Mouse (Mus musculus) MEL (cell line): ENCODE measurements at regions not wholly inside any gene's neighbourhood (a gene's known extent, or its start where the extent isn't known, plus 50 kb on each side); places are given as distances from the start of the nearest gene placed in this dataset.

Experiments
- DNase-seq: peaks from one replicate; pipeline ENCODE4 v3.0.0; 2011; ENCODE audit warnings: low read depth, low spot score
- H3K27ac ChIP-seq: 2 replicates; pipeline ENCODE4 v1.5.1; 2012; ENCODE audit warnings: low read depth, mild to moderate bottlenecking, control low read depth, low read length, moderate library complexity; ENCODE audit not compliant: control insufficient read depth
- H3K27me3 ChIP-seq, 2 experiments: fragments of 150-350 bp in 1 of 2; sonication (generic) in 1 of 2; 2 replicates each; pipeline ENCODE4 v1.6.1; 2012; ENCODE audit warnings: low read length in 2 of 2, mild to moderate bottlenecking in 2 of 2, improper control_type of control experiment in 1 of 2, moderate library complexity in 1 of 2; ENCODE audit not compliant: insufficient read depth in 2 of 2, control insufficient read depth in 1 of 2
- H3K36me3 ChIP-seq, 2 experiments: 2 replicates each; pipeline ENCODE4 v1.6.1; 2012 to 2014; ENCODE audit warnings: low read length in 2 of 2, improper control_type of control experiment in 1 of 2, inconsistent platforms in 1 of 2, mild to moderate bottlenecking in 1 of 2; ENCODE audit not compliant: insufficient read depth in 2 of 2, control insufficient read depth in 1 of 2
- H3K4me1 ChIP-seq, 2 experiments: fragments of 150-350 bp in 1 of 2; sonication (generic) in 1 of 2; 2 replicates each; pipeline ENCODE4 v1.6.1; 2012; ENCODE audit warnings: low read length in 2 of 2, improper control_type of control experiment in 1 of 2, mild to moderate bottlenecking in 1 of 2; ENCODE audit not compliant: insufficient read depth in 2 of 2, control insufficient read depth in 1 of 2
- H3K4me3 ChIP-seq, 2 experiments: fragments of 150-350 bp in 1 of 2; sonication (generic) in 1 of 2; 2 replicates each; pipeline ENCODE4 v1.5.1; 2012; ENCODE audit warnings: low read depth in 2 of 2, low read length in 2 of 2, mild to moderate bottlenecking in 2 of 2, moderate library complexity in 2 of 2, control low read depth in 1 of 2, improper control_type of control experiment in 1 of 2; ENCODE audit not compliant: control insufficient read depth in 1 of 2, insufficient read depth in 1 of 2
- H3K79me2 ChIP-seq: 2 replicates; pipeline ENCODE4 v1.6.1; 2012; ENCODE audit warnings: mild to moderate bottlenecking, low read length, moderate library complexity; ENCODE audit not compliant: control insufficient read depth, poor library complexity, insufficient read depth
- H3K9ac ChIP-seq: 2 replicates; pipeline ENCODE4 v1.6.1; 2012; ENCODE audit warnings: low read depth, mild to moderate bottlenecking, control low read depth, low read length, moderate library complexity; ENCODE audit not compliant: control insufficient read depth, poor library complexity, severe bottlenecking
- H3K9me3 ChIP-seq: fragments of 150-350 bp; sonication (generic); replicated peaks from 2 replicates; pipeline ENCODE4 v1.6.1; 2012; ENCODE audit warnings: mild to moderate bottlenecking, low read length, improper control_type of control experiment, moderate library complexity; ENCODE audit not compliant: insufficient read depth
- CHD2 ChIP-seq: IDR thresholded peaks from 2 replicates; pipeline ENCODE4 v1.6.1; 2011; ENCODE audit warnings: low read length, improper control_type of control experiment
- CTCF ChIP-seq, 3 experiments: IDR thresholded peaks in 2 of 3; conservative IDR thresholded peaks in 1 of 3; 2 replicates each; pipeline ENCODE4 v1.5.1; 2011 to 2012; ENCODE audit warnings: low read length in 3 of 3, low read depth in 2 of 3, mild to moderate bottlenecking in 2 of 3, improper control_type of control experiment in 1 of 3, inconsistent platforms in 1 of 3, mixed read lengths in 1 of 3, moderate library complexity in 1 of 3; ENCODE audit not compliant: control insufficient read depth in 1 of 3, insufficient read depth in 1 of 3, poor library complexity in 1 of 3, severe bottlenecking in 1 of 3
- E2F4 ChIP-seq: IDR thresholded peaks from 2 replicates; pipeline ENCODE4 v1.6.1; 2011; ENCODE audit warnings: low read depth, low read length, improper control_type of control experiment, borderline replicate concordance
- EP300 ChIP-seq, 2 experiments: IDR thresholded peaks; 2 replicates each; pipeline ENCODE4 v1.6.1; 2011; ENCODE audit warnings: improper control_type of control experiment in 2 of 2, low read length in 2 of 2, low read depth in 1 of 2, mild to moderate bottlenecking in 1 of 2
- HCFC1 ChIP-seq: IDR thresholded peaks from 2 replicates; pipeline ENCODE4 v1.6.1; 2012; ENCODE audit warnings: low read depth, mild to moderate bottlenecking, inconsistent platforms, low read length, improper control_type of control experiment, moderate library complexity
- MAFK ChIP-seq: IDR thresholded peaks from 2 replicates; pipeline ENCODE4 v1.6.1; 2011; ENCODE audit warnings: low read depth, mild to moderate bottlenecking, low read length, improper control_type of control experiment, borderline replicate concordance
- MEF2A ChIP-seq: IDR thresholded peaks from 2 replicates; pipeline ENCODE4 v1.6.1; 2014; ENCODE audit warnings: low read depth, mild to moderate bottlenecking, inconsistent platforms, low read length, improper control_type of control experiment; ENCODE audit not compliant: poor library complexity, insufficient replicate concordance, severe bottlenecking; ENCODE audit errors: extremely low read depth
- MXI1 ChIP-seq: IDR thresholded peaks from 2 replicates; pipeline ENCODE4 v1.6.1; 2011; ENCODE audit warnings: mild to moderate bottlenecking, low read depth, low read length, improper control_type of control experiment
- NRF1 ChIP-seq: IDR thresholded peaks from 2 replicates; pipeline ENCODE4 v1.6.1; 2014; ENCODE audit warnings: low read depth, mild to moderate bottlenecking, inconsistent platforms, low read length, improper control_type of control experiment, moderate library complexity; ENCODE audit not compliant: poor library complexity, insufficient read depth, severe bottlenecking
- POLR2A ChIP-seq, 2 experiments: IDR thresholded peaks; 2 replicates each; pipeline ENCODE4 v1.6.1; 2011 to 2012; ENCODE audit warnings: low read length in 2 of 2, mild to moderate bottlenecking in 2 of 2, control low read depth in 1 of 2, improper control_type of control experiment in 1 of 2, low read depth in 1 of 2, moderate library complexity in 1 of 2; ENCODE audit not compliant: control insufficient read depth in 1 of 2, insufficient read depth in 1 of 2, poor library complexity in 1 of 2
- POLR2AphosphoS2 ChIP-seq: IDR thresholded peaks from 2 replicates; pipeline ENCODE4 v1.6.1; 2011; ENCODE audit warnings: low read length, improper control_type of control experiment
- POLR2AphosphoS5 ChIP-seq: IDR thresholded peaks from 2 replicates; pipeline ENCODE4 v1.6.1; 2012; ENCODE audit warnings: low read depth, borderline replicate concordance, mild to moderate bottlenecking, inconsistent platforms, low read length, moderate library complexity, mixed read lengths
- RAD21 ChIP-seq: IDR thresholded peaks from 2 replicates; pipeline ENCODE4 v1.6.1; 2011; ENCODE audit warnings: mild to moderate bottlenecking, low read depth, low read length, improper control_type of control experiment
- SIN3A ChIP-seq: IDR thresholded peaks from 2 replicates; pipeline ENCODE4 v1.6.1; 2012; ENCODE audit warnings: low read length, improper control_type of control experiment, inconsistent platforms
- TBP ChIP-seq: IDR thresholded peaks from 2 replicates; pipeline ENCODE4 v1.8.0; 2011; ENCODE audit warnings: low read depth, low read length, improper control_type of control experiment
- TCF12 ChIP-seq: IDR thresholded peaks from 2 replicates; pipeline ENCODE4 v1.6.1; 2014; ENCODE audit warnings: low read depth, mild to moderate bottlenecking, inconsistent platforms, low read length, improper control_type of control experiment, moderate library complexity
- USF2 ChIP-seq, 2 experiments: IDR thresholded peaks; 2 replicates each; pipeline ENCODE4 v1.6.1; 2011 to 2012; ENCODE audit warnings: improper control_type of control experiment in 2 of 2, low read length in 2 of 2, borderline replicate concordance in 1 of 2, inconsistent platforms in 1 of 2, low read depth in 1 of 2, mild to moderate bottlenecking in 1 of 2; ENCODE audit not compliant: insufficient read depth in 1 of 2
- ZC3H11A ChIP-seq: IDR thresholded peaks from 2 replicates; pipeline ENCODE4 v1.6.1; 2012; ENCODE audit warnings: low read depth, mild to moderate bottlenecking, inconsistent platforms, low read length, improper control_type of control experiment
- ZKSCAN1 ChIP-seq: IDR thresholded peaks from 2 replicates; pipeline ENCODE4 v1.6.1; 2012; ENCODE audit warnings: low read depth, mild to moderate bottlenecking, inconsistent platforms, low read length, improper control_type of control experiment, moderate library complexity
- ZMIZ1 ChIP-seq: IDR thresholded peaks from 2 replicates; pipeline ENCODE4 v1.6.1; 2012; ENCODE audit warnings: low read depth, mild to moderate bottlenecking, inconsistent platforms, low read length, improper control_type of control experiment, moderate library complexity

DNA sequence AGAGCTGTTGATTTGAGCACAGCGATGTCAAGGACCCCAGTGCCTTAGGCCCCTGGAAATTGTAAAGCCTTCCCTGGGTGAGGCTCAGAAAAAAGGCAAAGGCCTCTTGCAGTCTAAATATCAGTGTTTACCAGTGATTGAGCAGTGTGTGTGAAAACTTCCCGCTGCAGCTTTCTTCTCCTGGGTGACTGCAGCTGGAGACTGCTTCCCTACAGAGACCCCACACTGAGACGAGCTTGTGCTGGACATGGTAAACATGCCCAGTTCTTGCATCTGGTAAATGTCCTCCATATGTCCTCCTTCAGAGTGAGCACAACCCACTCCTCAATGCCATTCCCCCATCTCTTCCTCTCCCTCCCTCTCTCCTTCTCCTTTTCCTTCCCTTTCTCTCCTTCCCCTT is 58.8 kb upstream of the Igfbp3 start:
- Histone ChIP-seq H3K9me3 (no peaks in the 10 kb centered on the region), H3K79me2 (no peaks in the 10 kb centered on the region), H3K36me3 (no peaks in the 10 kb centered on the region), H3K27ac (no peak overlapping the region), H3K27me3 (no peaks in the 10 kb centered on the region), H3K9ac (no peak overlapping the region), H3K4me1 (no peaks in the 10 kb centered on the region), H3K4me3 (no peak overlapping the region)
- DNase-seq, result no peak
- no peak for TF ChIP-seq POLR2AphosphoS2
- no peak for TF ChIP-seq CHD2
- TF ChIP-seq HCFC1, result no peak
- no peak for TF ChIP-seq ZC3H11A
- no peak for TF ChIP-seq MEF2A
- TF ChIP-seq EP300 (IDR thresholded peaks at IDR 0.05; ENCODE audit: low read depth in 1 of 2, low read length in 2 of 2), result no peak
- TF ChIP-seq NRF1, result no peak
- TF ChIP-seq E2F4, result no peak
- TF ChIP-seq RAD21, result no peak
- no peak for TF ChIP-seq CTCF (IDR thresholded peaks at IDR 0.05 in 2 of 3, conservative IDR thresholded peaks at IDR 0.05 in 1 of 3; ENCODE audit: control insufficient read depth in 1 of 3, insufficient read depth in 1 of 3, low read depth in 2 of 3, low read length in 3 of 3, poor library complexity in 1 of 3, severe bottlenecking in 1 of 3)
- no peak for TF ChIP-seq POLR2A (IDR thresholded peaks at IDR 0.05; ENCODE audit: control insufficient read depth in 1 of 2, insufficient read depth in 1 of 2, low read depth in 1 of 2, low read length in 2 of 2, poor library complexity in 1 of 2)
- TF ChIP-seq POLR2AphosphoS5, result no peak
- TF ChIP-seq MAFK, result no peak
- no peak for TF ChIP-seq ZMIZ1
- TF ChIP-seq SIN3A, result no peak
- TF ChIP-seq TBP, result no peak
- TF ChIP-seq USF2 (IDR thresholded peaks at IDR 0.05; ENCODE audit: borderline replicate concordance in 1 of 2, insufficient read depth in 1 of 2, low read depth in 1 of 2, low read length in 2 of 2), result no peak
- no peak for TF ChIP-seq ZKSCAN1
- TF ChIP-seq TCF12, result no peak
- no peak for TF ChIP-seq MXI1

DNA sequence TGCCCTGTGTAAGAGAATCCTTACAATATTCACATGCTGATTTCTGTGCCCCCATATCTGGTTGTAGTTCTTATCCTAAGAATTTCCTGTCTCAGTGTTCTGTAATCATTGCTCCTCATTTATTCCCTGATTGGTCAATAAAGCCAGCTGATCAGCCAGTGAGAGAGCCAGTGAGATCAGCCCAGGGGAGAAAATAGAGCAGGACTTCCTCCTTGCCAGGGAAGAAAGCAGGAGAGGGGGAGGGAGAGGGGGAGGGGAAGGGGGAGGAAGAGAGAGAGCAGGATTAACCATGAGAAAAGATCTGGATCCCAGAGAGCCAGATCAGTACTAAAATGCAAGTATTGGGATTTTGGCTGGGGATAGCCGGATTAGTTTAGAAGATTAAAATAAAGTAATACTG is 57.2 kb upstream of the Igfbp3 start:
- H3K4me1 ChIP-seq, result no peaks in the 10 kb centered on the region
- H3K79me2 ChIP-seq, result no peaks in the 10 kb centered on the region
- TF ChIP-seq ZKSCAN1 (no peak), EP300 (IDR thresholded peaks at IDR 0.05; ENCODE audit: low read depth in 1 of 2, low read length in 2 of 2) (no peak)
- H3K27ac ChIP-seq, result no peak overlapping the region
- no peak for DNase-seq
- H3K9me3 ChIP-seq, result no peaks in the 10 kb centered on the region
- H3K4me3 ChIP-seq, result no peak overlapping the region
- no peaks in the 10 kb centered on the region for H3K27me3 ChIP-seq
- no peak overlapping the region for H3K9ac ChIP-seq
- no peaks in the 10 kb centered on the region for H3K36me3 ChIP-seq
